Mouse (Mus musculus): ENCODE results near the gene Lrrc7.
A peak's percentile ranks its signal among the peaks of the same experiment; 100 is the strongest.

Lrrc7 gene

DNA sequence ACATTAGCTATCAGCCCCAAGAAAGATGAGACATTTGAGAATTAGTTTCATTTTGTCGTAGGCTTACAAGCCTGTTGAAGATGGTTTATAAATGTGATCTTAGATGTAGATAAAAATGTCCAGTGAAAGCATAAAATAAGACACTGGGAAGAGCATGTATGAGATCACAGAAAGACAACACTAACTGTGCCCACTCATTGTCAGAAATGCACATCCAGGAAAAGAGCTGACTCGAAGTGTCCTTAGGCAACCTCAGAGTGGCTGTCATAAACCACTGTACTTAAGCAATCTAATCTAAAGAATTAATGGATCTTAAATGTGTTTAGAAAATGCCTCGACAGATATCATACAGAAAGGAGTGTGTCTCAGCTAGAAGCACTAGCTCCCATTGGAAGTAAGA, 196.2 kb downstream of the Lrrc7 start:
- DNase-seq (ENCODE audit: low spot score in 2 of 2), result no peak

DNA sequence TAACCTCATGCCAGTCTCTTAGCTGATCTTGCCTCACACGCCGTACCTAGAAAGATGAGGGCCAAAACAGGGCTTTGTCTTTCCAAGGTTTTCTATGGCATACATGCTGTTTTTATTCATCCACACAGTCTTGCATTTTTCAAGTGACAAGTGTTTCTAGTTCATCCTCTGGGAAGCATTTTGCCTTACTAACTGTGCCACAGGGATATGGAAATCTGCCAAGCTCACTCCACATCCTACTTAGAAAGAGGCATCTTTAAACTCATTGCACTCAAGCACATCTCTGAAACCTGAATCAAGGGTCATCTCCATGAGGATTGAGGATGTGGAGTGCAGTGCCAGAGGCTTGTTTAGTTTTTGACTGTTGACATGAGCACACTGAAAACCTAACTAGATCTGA, 199.9 kb downstream of the Lrrc7 start:
- DNase-seq (ENCODE audit: low spot score in 2 of 2), result no peak

GRCm38 (mm10) chr3:158356706-158357105, 205.3 kb downstream of the Lrrc7 start:
- DNase-seq (ENCODE audit: low spot score in 2 of 2), result no peak

- DNase-seq (ENCODE audit: low spot score in 2 of 2), result no peak
Measured at GRCm38 (mm10) chr3:158356194-158356593, 205.8 kb downstream of the Lrrc7 start.

GRCm38 (mm10) chr3:158340808-158341207, 221.2 kb downstream of the Lrrc7 start:
- no peak for DNase-seq (ENCODE audit: low spot score in 2 of 2)

DNA sequence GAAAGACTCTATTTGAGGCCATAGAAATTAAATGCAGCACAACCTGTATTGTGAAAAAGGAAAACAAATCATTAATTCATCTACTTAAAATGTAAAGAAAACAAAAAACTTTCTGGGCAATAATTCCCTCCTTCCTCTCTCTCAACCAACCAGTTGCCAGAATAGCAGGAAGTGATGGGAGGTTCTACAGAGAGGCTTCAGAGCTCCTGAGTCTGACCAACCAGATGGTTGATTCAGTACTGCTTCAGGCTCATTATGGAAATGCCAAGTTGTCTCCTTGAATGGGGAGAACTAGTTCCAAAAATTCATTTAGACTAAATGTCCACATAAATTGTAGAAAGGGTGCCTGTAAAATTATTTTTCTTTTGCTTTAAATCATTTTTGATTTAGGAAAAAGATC, 231.9 kb downstream of the Lrrc7 start:
- no peak for DNase-seq (ENCODE audit: low spot score in 2 of 2)

DNA sequence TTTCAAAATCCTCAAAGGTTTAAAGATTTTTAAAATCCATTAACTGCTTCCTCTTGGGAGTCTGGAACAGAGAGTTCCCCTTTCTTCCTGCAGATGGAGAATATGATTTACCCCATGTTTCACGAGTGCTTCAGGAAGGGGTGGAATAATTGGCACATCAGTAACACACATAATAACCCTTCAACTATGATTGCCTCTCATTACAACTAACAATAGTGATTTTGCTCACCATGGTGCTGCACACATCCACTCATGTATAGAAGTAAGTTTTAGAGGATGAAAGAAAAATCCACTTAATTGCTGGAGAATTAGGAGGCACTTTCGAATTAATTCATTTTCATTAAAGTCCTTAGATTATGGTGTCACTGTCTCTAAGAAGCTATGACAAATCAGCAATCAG, 251.6 kb downstream of the Lrrc7 start:
- no peak for DNase-seq (ENCODE audit: low spot score in 2 of 2)

- no peak for DNase-seq (ENCODE audit: low spot score in 2 of 2)
Measured at GRCm38 (mm10) chr3:158307415-158307814, 254.6 kb downstream of the Lrrc7 start.

- no peak for DNase-seq (ENCODE audit: low spot score in 2 of 2)
Measured at GRCm38 (mm10) chr3:158298732-158299131, 263.3 kb downstream of the Lrrc7 start.

DNA sequence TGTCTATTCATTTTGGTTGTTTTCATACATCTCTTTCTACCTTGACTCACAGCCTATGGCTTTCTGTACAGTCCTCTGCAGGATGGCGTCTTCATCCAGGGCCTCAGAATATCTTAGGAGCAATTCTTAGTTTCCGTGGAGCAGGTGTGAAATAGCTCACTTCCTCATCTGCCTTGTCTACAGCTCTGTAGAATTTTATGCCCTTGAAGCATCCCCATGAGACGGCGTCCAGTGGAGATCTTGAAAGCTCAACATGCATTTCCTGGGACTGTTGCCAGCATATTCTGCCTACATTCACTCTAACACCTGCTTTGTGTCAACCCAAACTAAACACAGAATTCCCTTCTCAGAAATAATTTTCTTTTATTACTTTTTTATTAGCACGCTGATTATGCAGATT, 267.0 kb downstream of the Lrrc7 start:
- peak in 1 of 2 experiments; percentile 24 for DNase-seq (ENCODE audit: low spot score in 2 of 2)

GRCm38 (mm10) chr3:158284431-158284830, 277.6 kb downstream of the Lrrc7 start:
- no peak for DNase-seq (ENCODE audit: low spot score in 2 of 2)

GRCm38 (mm10) chr3:158278631-158279030, 283.4 kb downstream of the Lrrc7 start:
- peak in 1 of 2 experiments; percentile 50 for DNase-seq (ENCODE audit: low spot score in 2 of 2)

DNA sequence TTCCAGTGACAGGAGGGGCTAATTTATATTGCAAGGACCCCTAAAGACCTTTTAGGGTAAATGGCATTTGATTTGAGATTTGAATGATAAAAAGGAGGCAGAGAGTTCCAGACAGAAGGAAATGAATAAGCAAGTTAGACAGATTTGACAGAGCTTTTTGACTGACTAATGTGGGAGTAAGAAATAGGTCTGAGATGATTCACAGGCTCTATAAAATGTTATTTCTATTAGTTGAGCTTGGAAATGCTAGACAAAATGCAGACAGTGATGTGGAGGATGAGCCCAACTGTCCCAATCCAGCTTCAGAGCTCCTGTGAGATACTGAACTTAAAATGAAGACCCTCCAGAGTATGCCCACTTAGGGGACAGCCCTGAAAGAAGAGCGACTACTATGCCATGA, 289.3 kb downstream of the Lrrc7 start:
- no peak for DNase-seq (ENCODE audit: low spot score in 2 of 2)

- DNase-seq (ENCODE audit: low spot score in 2 of 2), result no peak
Measured at GRCm38 (mm10) chr3:158270887-158271286, 291.1 kb downstream of the Lrrc7 start.

- DNase-seq (ENCODE audit: low spot score in 2 of 2), result no peak
Measured at GRCm38 (mm10) chr3:158252576-158252975, 309.4 kb downstream of the Lrrc7 start.

GRCm38 (mm10) chr3:158247672-158248071, 314.3 kb downstream of the Lrrc7 start:
- no peak for DNase-seq (ENCODE audit: low spot score in 2 of 2)

GRCm38 (mm10) chr3:158210657-158211056, 351.4 kb downstream of the Lrrc7 start:
- no peak for DNase-seq (ENCODE audit: low spot score in 2 of 2)

- DNase-seq (ENCODE audit: low spot score in 2 of 2), result peak in 1 of 2 experiments; percentile 20
Measured at GRCm38 (mm10) chr3:158210026-158210425, 352.0 kb downstream of the Lrrc7 start.

GRCm38 (mm10) chr3:158207840-158208239, 354.2 kb downstream of the Lrrc7 start:
- DNase-seq (ENCODE audit: low spot score in 2 of 2), result no peak

GRCm38 (mm10) chr3:158202776-158203175, 359.2 kb downstream of the Lrrc7 start:
- peak in 1 of 2 experiments; percentile 21 for DNase-seq (ENCODE audit: low spot score in 2 of 2)

GRCm38 (mm10) chr3:158195426-158195825, 366.6 kb downstream of the Lrrc7 start:
- no peak for DNase-seq (ENCODE audit: low spot score in 2 of 2)

GRCm38 (mm10) chr3:158193229-158193628, 368.8 kb downstream of the Lrrc7 start:
- no peak for DNase-seq (ENCODE audit: low spot score in 2 of 2)

GRCm38 (mm10) chr3:158174880-158175735, 386.9 kb downstream of the Lrrc7 start:
- no peak for DNase-seq (ENCODE audit: low spot score in 2 of 2)

GRCm38 (mm10) chr3:158169180-158169579, 392.8 kb downstream of the Lrrc7 start:
- DNase-seq (ENCODE audit: low spot score in 2 of 2), result no peak
